Mouse (Mus musculus): ENCODE results near the gene Sox15.

The Sox15 gene

DNA sequence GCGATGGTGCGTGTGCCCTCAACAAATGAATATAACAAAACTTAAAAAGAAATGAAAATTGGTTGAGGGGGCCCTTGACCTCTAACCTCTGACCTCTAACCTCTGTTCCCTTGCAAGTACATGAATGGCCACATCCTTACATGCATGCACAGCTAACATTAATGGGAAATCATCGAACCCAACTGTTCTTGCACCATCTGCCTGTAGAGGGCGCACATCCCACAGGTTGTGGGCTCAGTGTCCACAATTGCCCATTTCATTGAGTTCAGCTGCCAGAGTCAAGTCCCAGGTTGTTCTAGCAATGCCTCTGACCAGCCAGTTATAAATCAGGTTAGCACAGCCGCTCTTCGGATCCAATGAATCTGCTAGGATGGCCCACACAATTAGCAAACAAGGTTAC, 26.8 kb upstream of the Sox15 start:
- in situ Hi-C loops (cut with MboI; ENCODE audit: low pct_unique_long_range_greater_than_20kb in 1 of 2, low sequenced_read_pairs in 2 of 2, unreplicated experiment in 1 of 2) = loop anchor here (5.0 to 25.0 kb wide), 2 partner anchors 101 to 259 kb away; partner anchors contain the start of genes Acap1 (in 1 of the 2), Kctd11 (in 1 of the 2) and Tmem95 (in 1 of the 2)

DNA sequence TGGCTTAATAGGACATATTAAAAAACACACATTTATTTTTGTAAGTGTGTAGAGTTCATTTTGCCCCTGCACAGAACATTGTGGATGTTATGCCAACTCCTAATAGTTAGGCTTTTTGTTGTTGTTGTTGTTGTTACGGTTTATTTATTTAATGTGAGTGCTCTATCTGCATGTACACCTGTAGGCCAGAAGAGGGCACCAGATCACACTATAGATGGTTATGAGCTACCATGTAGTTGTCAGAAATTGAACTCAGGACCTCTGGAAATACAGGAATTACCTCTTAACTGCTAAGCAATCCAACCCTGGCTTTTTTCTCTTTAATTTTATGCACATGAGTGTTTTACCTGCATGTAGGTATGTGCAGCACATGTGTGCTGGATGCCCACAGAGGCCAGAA, 25.3 kb upstream of the Sox15 start:
- in situ Hi-C loops (cut with MboI; ENCODE audit: low pct_unique_long_range_greater_than_20kb in 1 of 2, low sequenced_read_pairs in 2 of 2, unreplicated experiment in 1 of 2) = loop anchor here (5.0 to 25.0 kb wide), 3 partner anchors 85 to 257 kb away; partner anchors contain the start of genes Acap1 (in 1 of the 2), Kctd11 (in 1 of the 2) and Tmem95 (in 1 of the 2)

DNA sequence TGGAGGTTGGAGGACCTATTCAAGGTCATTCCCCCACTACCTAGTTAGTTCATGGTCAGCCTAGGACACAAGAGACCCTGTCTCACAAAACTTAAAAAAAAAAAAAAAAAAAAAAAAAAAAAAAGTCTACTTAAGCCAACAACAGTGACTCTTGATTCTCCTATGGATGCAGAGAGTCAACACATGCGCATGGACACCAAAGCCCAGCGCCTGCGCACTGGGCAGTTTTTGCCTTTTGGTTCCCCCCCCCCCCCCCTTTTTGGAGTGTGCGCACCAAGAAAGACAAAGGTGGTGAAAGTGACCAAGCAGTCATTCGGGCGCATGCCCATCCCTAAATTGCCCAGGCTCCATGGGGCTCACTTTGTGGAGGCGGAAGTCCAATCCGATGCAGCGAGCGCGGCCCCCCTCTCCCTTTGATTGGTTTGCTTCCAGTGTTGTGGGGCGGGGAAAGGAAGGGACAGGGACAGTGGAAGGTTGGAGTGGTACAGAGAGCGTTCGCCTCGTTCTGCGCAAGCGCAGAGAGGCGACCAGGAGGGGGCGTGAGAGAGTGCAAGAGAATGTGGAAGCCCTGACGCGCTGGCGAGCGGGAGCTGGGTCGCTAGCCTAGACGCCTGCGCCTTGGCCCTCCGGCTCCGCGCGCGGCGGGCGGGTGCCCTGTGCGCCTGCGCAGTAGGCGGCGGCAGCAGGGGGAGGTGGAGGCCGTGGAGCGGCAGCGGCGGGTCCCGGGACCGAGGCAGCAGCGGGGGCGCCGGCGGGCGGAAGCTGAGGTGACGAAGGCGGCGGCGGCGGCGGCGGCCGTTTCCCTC, 22.6 kb upstream of the Sox15 start, which contains the start of gene Fxr2:
Gene Fxr2, plus strand, starts transcription at position 707 of the 806 bp plus-strand sequence.
- in situ Hi-C loops (cut with MboI; ENCODE audit: low pct_unique_long_range_greater_than_20kb in 1 of 2, low sequenced_read_pairs in 2 of 2, unreplicated experiment in 1 of 2) = loop anchor here (10.0 to 25.0 kb wide), 2 partner anchors 82 to 255 kb away; partner anchors contain the start of genes Acap1 (in 1 of the 2), Kctd11 (in 1 of the 2) and Tmem95 (in 1 of the 2)

DNA sequence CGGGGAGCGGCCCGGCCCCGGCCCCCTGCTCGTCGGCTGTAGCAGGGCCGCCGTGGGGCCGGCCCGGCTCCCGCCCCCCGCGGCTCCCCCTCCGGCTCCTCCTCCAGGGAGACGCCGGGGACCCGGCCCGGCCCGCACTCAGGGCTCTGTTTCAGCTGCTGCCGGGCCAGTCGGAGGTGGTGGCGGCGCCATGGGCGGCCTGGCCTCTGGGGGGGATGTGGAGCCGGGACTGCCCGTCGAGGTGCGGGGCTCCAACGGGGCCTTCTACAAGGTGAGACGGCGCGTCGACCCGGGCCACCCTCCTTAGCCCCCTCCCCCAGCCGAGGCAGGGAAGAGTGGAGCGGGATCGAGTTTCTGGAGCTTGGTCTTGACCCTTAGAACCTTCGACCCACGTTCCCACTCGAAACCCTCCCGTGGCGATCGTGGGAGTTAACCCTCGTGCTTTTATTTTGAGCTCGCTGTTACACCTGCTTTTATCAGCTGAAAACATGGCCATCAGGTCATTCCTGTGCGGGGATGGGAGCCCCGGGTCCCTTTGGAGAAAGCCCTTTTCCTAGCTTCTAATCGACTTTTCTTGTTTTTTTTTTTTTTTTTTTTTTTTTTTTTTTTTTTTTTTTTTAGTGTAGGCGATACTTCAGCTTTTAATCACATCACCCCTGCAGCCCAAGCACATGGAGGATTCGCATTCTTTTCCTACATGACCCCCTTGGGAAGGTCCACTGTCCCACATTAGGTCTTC, 21.8 kb upstream of the Sox15 start:
- in situ Hi-C loops (cut with MboI; ENCODE audit: low pct_unique_long_range_greater_than_20kb in 1 of 2, low sequenced_read_pairs in 2 of 2, unreplicated experiment in 1 of 2) = loop anchor here (10.0 to 25.0 kb wide), 2 partner anchors 82 to 254 kb away; partner anchors contain the start of genes Acap1 (in 1 of the 2), Kctd11 (in 1 of the 2) and Tmem95 (in 1 of the 2)

DNA sequence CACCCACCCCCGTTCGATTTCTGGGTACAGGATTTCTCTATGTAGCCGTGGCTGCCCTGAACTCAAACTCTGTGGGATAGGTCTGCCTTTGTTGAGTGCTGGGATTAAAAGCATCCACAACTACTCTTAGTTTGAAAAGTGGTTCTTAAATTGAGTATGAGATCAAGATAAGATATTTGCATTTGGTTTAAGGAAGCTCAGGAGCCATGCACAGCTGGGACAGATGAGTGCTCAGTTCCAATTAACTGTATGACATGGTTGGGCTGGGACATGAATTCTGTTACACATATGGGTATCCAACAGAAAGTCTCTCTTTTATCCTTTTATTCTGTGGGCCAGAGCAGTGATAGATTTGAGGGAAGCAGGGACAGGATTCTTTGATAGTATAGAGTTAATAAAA, 19.6 kb upstream of the Sox15 start:
- in situ Hi-C loops (cut with MboI; ENCODE audit: low pct_unique_long_range_greater_than_20kb in 1 of 2, low sequenced_read_pairs in 2 of 2, unreplicated experiment in 1 of 2) = loop anchor here (10.0 to 25.0 kb wide), 2 partner anchors 79 to 252 kb away; partner anchors contain the start of genes Acap1 (in 1 of the 2), Kctd11 (in 1 of the 2) and Tmem95 (in 1 of the 2)

DNA sequence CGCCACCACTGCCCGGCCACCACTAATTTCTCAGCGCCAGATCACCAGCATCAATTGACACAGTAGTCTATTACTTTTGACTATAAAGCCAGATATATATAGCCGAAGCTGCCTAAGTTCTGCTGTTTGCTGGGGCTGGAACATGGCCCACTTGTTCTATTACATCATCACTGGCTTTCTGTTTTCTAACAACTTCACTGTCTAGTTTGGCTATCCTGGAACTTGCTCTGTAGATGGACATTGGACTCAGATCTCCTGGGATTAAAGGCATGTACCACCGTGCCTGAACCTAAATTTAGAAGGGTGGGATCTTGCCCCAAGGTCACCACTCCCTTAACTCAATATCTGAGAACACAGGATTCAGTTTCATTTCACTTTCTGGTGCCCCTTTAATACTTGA, 9.3 kb upstream of the Sox15 start:
- in situ Hi-C loops (cut with MboI; ENCODE audit: low pct_unique_long_range_greater_than_20kb in 1 of 2, low sequenced_read_pairs in 2 of 2, unreplicated experiment in 1 of 2) = loop anchor here in 1 of 2 experiments (25.0 kb wide), 1 partner anchor 241 kb away; the partner anchor contains the start of genes Acap1, Kctd11 and Tmem95

DNA sequence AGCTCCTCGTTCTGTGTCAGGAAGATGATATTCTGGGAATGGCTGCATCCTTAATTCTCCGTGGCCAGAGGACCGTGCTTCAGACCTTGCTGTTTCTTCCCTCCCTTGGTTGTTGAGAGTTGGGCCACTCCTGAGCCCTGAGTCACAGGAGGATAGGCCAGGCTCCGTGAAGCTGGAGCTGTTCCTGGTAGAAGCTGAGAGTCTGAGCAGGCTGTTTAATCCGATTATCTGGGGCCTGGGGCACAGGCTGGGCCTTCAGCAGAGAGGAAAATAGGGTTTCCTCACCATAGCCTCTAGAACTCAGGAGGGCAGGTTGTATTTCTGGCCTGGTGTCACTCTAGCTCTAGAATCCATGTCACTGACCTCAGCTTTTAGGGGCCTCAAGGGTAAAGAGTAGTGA, 1.7 kb upstream of the Sox15 start:
- in situ Hi-C loops (cut with MboI; ENCODE audit: low pct_unique_long_range_greater_than_20kb in 1 of 2, low sequenced_read_pairs in 2 of 2, unreplicated experiment in 1 of 2) = no loop called here

DNA sequence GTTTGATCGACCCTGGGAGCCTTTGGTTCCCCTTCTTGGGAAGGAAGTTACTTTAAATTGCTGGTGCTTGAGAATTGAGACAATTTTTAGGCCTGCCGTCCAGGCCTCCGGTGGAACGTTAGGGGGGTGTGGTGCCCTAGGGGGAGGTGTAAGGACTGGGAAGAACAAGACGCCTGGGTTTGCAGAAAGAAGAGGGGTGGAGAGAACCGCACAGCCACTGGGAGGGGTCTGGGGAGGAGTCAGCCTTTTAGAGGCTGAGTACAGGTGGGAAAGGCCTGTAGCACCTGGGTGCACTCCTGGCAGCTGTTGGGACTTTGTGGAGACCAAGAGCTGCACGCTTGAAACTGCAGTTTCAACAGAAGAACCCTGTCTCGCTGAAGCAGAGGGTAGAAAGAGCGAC, 354 bp upstream of the Sox15 start:
- in situ Hi-C loops (cut with MboI; ENCODE audit: low pct_unique_long_range_greater_than_20kb in 1 of 2, low sequenced_read_pairs in 2 of 2, unreplicated experiment in 1 of 2) = no loop called here

DNA sequence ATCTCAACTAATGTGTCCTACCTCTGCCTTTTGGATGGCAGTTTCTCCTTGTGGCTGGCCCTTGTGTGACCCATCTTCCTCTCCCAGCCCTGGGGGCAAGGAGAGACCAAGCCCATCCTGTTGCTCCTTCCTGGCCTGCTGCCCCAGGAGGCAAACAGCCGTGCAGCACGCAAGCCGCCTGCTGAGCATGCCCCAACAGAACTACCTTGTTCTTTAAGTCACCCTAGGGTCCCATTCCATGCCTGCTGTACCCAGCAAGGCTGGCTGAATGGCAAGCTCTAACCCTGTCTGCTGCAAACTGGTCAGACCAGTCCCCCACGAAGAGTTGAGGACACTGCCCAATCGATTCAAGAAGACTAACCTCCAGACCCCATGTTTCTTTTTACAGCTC, 946 bp downstream of the Sox15 start:
- in situ Hi-C loops (cut with MboI; ENCODE audit: low pct_unique_long_range_greater_than_20kb in 1 of 2, low sequenced_read_pairs in 2 of 2, unreplicated experiment in 1 of 2) = no loop called here

DNA sequence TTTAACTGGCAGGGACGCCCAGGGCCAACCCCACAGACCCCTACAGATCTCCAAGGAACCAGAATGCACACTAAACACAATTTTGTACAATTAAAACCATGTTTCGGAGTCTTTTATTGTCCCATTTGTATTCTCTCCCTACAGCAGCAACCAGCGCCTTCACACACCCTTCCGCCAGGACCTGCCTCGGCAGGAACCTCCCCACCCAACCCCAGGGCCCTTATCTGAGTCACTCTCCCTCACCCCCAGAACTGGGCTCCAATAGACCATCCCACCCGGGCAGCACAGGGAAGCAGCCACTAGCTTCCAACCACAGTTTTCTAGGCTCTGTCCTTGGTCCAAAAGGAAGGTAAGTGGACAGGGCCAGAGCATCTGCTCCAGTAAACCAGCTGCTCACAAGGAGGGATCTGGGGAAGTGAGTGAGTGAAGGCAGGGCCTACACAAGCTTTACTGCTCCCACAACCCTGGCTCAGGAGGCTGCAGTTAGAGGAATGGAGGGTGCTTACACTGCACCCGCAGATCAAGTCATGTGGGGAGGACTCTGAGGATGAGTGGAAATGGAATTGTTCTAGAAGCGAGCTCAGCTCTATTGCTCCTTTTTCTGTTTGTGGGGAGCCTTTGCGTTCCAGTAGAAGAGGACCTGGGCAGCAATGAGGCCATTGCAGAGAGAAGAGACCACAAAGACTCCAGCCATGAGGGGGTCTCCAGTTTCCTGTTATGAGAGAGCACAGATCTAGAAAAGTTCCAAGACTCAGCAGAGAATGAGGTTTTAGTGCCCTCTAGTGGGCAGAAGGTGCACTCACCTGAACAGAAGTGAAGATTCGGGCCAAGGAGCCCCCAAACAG, 1.7 kb downstream of the Sox15 start:
- in situ Hi-C loops (cut with MboI; ENCODE audit: low pct_unique_long_range_greater_than_20kb in 1 of 2, low sequenced_read_pairs in 2 of 2, unreplicated experiment in 1 of 2) = no loop called here

DNA sequence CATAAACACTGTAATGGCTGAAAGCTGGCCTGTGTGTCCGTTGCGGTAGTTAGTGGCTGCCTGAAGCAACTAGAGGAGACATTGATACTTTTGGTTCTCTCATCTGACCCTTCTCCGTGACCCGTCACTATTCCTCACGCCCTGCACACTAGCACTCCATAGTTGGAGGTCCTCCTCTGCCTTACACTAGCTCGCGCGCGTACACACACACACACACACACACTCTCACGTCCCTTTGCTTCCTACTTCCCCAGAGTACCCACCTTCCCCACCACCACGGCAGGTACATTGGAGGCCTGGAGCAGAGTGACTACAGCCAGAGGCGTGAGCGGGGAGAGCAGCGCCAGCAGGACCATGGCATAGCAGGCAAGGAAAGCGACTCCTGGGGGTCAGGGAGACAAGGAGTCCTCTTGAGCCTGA, 2.4 kb downstream of the Sox15 start:
- in situ Hi-C loops (cut with MboI; ENCODE audit: low pct_unique_long_range_greater_than_20kb in 1 of 2, low sequenced_read_pairs in 2 of 2, unreplicated experiment in 1 of 2) = no loop called here

DNA sequence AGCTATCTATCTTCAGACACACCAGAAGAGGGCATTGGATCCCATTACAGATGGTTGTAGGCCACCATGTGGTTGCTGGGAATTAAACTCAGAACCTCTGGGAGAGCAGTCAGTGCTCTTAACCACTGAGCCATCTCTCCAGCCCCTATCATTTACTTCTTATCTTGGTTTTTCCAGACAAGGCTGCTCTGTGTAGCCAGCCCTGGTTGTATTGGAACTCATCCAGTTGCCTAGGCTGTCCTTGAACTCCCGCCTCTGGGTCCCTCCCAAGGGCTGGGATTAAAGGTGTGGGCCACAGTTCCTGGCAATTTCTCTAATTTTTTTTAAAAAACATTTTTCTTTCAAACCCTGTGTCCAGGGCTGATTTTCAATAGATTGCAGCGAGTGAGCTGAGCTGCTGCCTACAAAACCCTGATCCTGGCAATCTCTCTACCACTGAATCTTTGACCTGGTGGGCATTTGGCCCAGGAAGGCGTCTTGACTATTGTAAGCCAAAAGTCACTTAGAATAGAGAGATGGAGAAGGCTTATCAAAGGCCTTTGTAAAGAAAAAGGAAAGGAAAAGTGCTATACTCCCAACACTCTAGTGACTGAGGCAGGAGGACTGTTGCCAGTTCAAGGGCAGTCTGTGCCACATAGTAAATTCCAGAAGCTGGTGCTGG, 6.2 kb downstream of the Sox15 start:
- in situ Hi-C loops (cut with MboI; ENCODE audit: low pct_unique_long_range_greater_than_20kb in 1 of 2, low sequenced_read_pairs in 2 of 2, unreplicated experiment in 1 of 2) = no loop called here

DNA sequence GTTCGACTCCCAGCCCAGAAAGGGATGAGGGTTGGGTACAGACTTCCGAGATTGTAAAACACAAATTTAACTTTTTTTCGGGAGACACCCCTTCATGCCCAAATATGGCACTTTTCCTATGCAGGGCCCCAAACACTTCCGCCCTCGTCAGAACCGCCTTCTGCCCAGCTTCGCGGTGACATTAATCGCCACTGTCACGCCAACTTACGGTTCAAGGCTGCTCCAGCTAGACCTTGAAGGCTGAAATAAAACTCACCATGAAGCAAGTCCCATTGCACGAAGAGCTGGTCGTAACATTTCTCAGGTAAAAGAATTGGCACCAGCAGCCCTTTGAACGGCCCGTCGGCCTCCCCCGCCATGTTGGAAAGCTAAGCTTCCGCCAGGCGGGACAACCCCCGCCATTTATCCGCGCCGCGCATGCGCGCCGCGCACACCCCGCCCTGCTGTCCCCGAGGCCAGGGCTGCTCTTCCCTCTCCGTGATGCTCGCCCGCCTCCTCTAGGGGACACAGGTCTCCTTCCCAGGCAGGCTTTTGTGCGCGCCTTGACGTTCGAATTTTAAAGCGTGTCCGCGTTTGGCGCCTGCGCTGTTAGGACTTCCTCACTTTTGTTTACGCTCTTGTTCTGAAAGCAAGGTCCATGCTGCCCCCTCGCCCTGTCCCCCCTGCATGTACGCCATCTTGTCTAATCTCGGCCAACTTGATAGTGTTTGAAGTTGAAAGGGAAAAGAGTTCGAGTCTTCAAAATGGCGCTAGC, 7.3 kb downstream of the Sox15 start, which contains the start of gene Mpdu1:
Gene Mpdu1, minus strand, starts transcription at position 430 of the 754 bp plus-strand sequence.
- in situ Hi-C loops (cut with MboI; ENCODE audit: low pct_unique_long_range_greater_than_20kb in 1 of 2, low sequenced_read_pairs in 2 of 2, unreplicated experiment in 1 of 2) = no loop called here

DNA sequence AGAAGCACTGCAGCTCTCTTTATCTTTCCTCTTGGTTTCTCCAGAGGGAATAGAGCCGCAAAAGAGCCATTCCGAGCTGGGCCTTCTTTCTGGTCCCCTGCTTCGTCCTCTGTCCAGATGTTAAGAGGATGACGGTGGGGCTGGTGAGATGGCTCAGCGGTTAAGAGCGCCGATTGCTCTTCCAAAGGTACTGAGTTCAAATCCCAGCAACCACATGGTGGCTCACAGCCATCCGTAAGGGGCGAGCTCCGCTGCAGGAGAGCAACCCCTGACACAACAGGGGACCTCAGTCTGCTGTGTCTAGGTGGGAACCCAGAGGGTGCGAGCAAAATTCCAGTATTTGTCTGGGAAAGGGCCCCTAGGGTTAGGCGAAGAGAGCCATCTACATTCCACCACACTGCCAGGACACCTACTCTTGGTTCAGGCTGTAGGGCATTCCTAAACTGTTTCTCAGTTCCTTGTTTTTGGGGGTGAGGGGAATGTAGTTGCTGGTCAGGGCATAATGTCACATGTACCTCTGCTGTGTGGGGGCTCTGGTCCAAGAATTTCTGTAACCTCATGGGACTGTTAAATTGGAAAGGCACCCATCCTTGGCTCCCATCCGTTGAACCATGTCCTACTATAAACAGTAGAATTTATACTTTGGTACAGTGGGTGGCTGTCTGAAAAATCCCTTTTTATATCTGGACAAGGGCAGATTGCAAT, 8.0 kb downstream of the Sox15 start:
- in situ Hi-C loops (cut with MboI; ENCODE audit: low pct_unique_long_range_greater_than_20kb in 1 of 2, low sequenced_read_pairs in 2 of 2, unreplicated experiment in 1 of 2) = no loop called here

DNA sequence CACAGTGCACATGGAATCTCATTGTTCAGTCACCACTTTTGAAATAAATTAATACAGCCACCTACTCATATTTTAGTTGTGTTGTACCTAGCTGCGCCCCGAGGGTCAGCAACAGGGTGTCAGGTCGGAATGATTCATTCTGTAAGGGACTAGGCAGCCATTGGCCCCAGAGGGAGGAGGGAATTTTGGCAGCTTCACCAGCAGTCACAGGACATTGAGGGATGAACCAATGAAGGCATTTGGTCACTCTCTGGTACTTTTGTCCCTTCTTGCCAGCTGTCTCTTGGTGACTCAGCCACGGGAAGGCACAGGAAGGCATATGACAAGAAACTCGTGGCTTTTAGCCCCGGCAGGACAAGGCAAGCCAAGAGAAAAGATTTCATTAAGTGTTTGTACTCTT, 8.7 kb downstream of the Sox15 start:
- in situ Hi-C loops (cut with MboI; ENCODE audit: low pct_unique_long_range_greater_than_20kb in 1 of 2, low sequenced_read_pairs in 2 of 2, unreplicated experiment in 1 of 2) = no loop called here

DNA sequence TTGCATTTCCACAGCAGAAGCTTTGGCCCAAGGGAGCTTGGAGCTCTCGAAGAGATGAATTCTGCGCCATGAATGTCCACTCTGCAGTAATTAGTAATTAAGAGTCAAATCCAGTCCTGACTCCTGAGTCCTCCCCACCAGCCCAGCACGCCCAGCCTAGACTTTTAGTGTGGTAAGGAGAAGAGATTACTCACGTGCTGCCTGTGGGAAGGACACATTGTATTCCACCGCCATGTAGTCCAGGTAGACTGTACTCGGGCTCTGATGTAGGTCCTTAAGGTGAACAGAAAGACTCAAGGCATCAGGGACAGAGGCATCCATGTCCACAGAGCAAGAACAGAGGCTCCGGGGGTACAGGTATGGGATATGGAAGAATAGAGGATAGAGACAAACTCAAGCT, 9.7 kb downstream of the Sox15 start:
- in situ Hi-C loops (cut with MboI; ENCODE audit: low pct_unique_long_range_greater_than_20kb in 1 of 2, low sequenced_read_pairs in 2 of 2, unreplicated experiment in 1 of 2) = no loop called here
